Mouse (Mus musculus) MEL (cell line): ENCODE results near the gene Neurod2. TPM values are rescaled to one million over a fixed set of nuclear protein-coding genes. Genes with fewer than 3 reads are reported as not detected.

Experiments used
- DNase-seq: peaks from one replicate; pipeline ENCODE4 v3.0.0; 2011; ENCODE audit warnings: low read depth, low spot score
- H3K27ac ChIP-seq: 2 replicates; pipeline ENCODE4 v1.5.1; 2012; ENCODE audit warnings: low read depth, mild to moderate bottlenecking, control low read depth, low read length, moderate library complexity; ENCODE audit not compliant: control insufficient read depth
- H3K27me3 ChIP-seq, 2 experiments: fragments of 150-350 bp in 1 of 2; sonication (generic) in 1 of 2; 2 replicates each; pipeline ENCODE4 v1.6.1; 2012; ENCODE audit warnings: low read length in 2 of 2, mild to moderate bottlenecking in 2 of 2, improper control_type of control experiment in 1 of 2, moderate library complexity in 1 of 2; ENCODE audit not compliant: insufficient read depth in 2 of 2, control insufficient read depth in 1 of 2
- H3K36me3 ChIP-seq, 2 experiments: 2 replicates each; pipeline ENCODE4 v1.6.1; 2012 to 2014; ENCODE audit warnings: low read length in 2 of 2, improper control_type of control experiment in 1 of 2, inconsistent platforms in 1 of 2, mild to moderate bottlenecking in 1 of 2; ENCODE audit not compliant: insufficient read depth in 2 of 2, control insufficient read depth in 1 of 2
- H3K4me1 ChIP-seq, 2 experiments: fragments of 150-350 bp in 1 of 2; sonication (generic) in 1 of 2; 2 replicates each; pipeline ENCODE4 v1.6.1; 2012; ENCODE audit warnings: low read length in 2 of 2, improper control_type of control experiment in 1 of 2, mild to moderate bottlenecking in 1 of 2; ENCODE audit not compliant: insufficient read depth in 2 of 2, control insufficient read depth in 1 of 2
- H3K4me3 ChIP-seq, 2 experiments: fragments of 150-350 bp in 1 of 2; sonication (generic) in 1 of 2; 2 replicates each; pipeline ENCODE4 v1.5.1; 2012; ENCODE audit warnings: low read depth in 2 of 2, low read length in 2 of 2, mild to moderate bottlenecking in 2 of 2, moderate library complexity in 2 of 2, control low read depth in 1 of 2, improper control_type of control experiment in 1 of 2; ENCODE audit not compliant: control insufficient read depth in 1 of 2, insufficient read depth in 1 of 2
- H3K79me2 ChIP-seq: 2 replicates; pipeline ENCODE4 v1.6.1; 2012; ENCODE audit warnings: mild to moderate bottlenecking, low read length, moderate library complexity; ENCODE audit not compliant: control insufficient read depth, poor library complexity, insufficient read depth
- H3K9ac ChIP-seq: 2 replicates; pipeline ENCODE4 v1.6.1; 2012; ENCODE audit warnings: low read depth, mild to moderate bottlenecking, control low read depth, low read length, moderate library complexity; ENCODE audit not compliant: control insufficient read depth, poor library complexity, severe bottlenecking
- H3K9me3 ChIP-seq: fragments of 150-350 bp; sonication (generic); replicated peaks from 2 replicates; pipeline ENCODE4 v1.6.1; 2012; ENCODE audit warnings: mild to moderate bottlenecking, low read length, improper control_type of control experiment, moderate library complexity; ENCODE audit not compliant: insufficient read depth
- BHLHE40 ChIP-seq: IDR thresholded peaks from 2 replicates; pipeline ENCODE4 v1.6.1; 2012; ENCODE audit warnings: low read depth, mild to moderate bottlenecking, inconsistent platforms, low read length, improper control_type of control experiment, borderline replicate concordance
- CHD1 ChIP-seq: IDR thresholded peaks from 2 replicates; pipeline ENCODE4 v1.6.1; 2012; ENCODE audit warnings: low read depth, mild to moderate bottlenecking, inconsistent platforms, low read length, improper control_type of control experiment
- E2F4 ChIP-seq: IDR thresholded peaks from 2 replicates; pipeline ENCODE4 v1.6.1; 2011; ENCODE audit warnings: low read depth, low read length, improper control_type of control experiment, borderline replicate concordance
- ELF1 ChIP-seq: IDR thresholded peaks from 2 replicates; pipeline ENCODE4 v1.6.1; 2014; ENCODE audit warnings: low read depth, mild to moderate bottlenecking, inconsistent platforms, low read length, improper control_type of control experiment, moderate library complexity
- GABPA ChIP-seq: IDR thresholded peaks from 2 replicates; pipeline ENCODE4 v1.6.1; 2012; ENCODE audit warnings: low read depth, mild to moderate bottlenecking, inconsistent platforms, low read length, improper control_type of control experiment, moderate library complexity
- JUND ChIP-seq: IDR thresholded peaks from 2 replicates; pipeline ENCODE4 v1.6.1; 2011; ENCODE audit warnings: low read depth, mild to moderate bottlenecking, improper control_type of control experiment, low read length
- KAT2A ChIP-seq: conservative IDR thresholded peaks from 2 replicates; pipeline ENCODE4 v1.6.1; 2012; ENCODE audit warnings: low read depth, low read length, improper control_type of control experiment, inconsistent platforms
- MAFK ChIP-seq: IDR thresholded peaks from 2 replicates; pipeline ENCODE4 v1.6.1; 2011; ENCODE audit warnings: low read depth, mild to moderate bottlenecking, low read length, improper control_type of control experiment, borderline replicate concordance
- MEF2A ChIP-seq: IDR thresholded peaks from 2 replicates; pipeline ENCODE4 v1.6.1; 2014; ENCODE audit warnings: low read depth, mild to moderate bottlenecking, inconsistent platforms, low read length, improper control_type of control experiment; ENCODE audit not compliant: poor library complexity, insufficient replicate concordance, severe bottlenecking; ENCODE audit errors: extremely low read depth
- MYB ChIP-seq: IDR thresholded peaks from 2 replicates; pipeline ENCODE4 v1.6.1; 2011; ENCODE audit warnings: mild to moderate bottlenecking, low read depth, low read length, improper control_type of control experiment
- MYC ChIP-seq: IDR thresholded peaks from 2 replicates; pipeline ENCODE4 v1.6.1; 2011; ENCODE audit warnings: low read depth, mild to moderate bottlenecking, low read length, improper control_type of control experiment, moderate library complexity
- NELFE ChIP-seq: IDR thresholded peaks from 2 replicates; pipeline ENCODE4 v1.6.1; 2011; ENCODE audit warnings: low read depth, low read length, improper control_type of control experiment
- POLR2A ChIP-seq, 2 experiments: IDR thresholded peaks; 2 replicates each; pipeline ENCODE4 v1.6.1; 2011 to 2012; ENCODE audit warnings: low read length in 2 of 2, mild to moderate bottlenecking in 2 of 2, control low read depth in 1 of 2, improper control_type of control experiment in 1 of 2, low read depth in 1 of 2, moderate library complexity in 1 of 2; ENCODE audit not compliant: control insufficient read depth in 1 of 2, insufficient read depth in 1 of 2, poor library complexity in 1 of 2
- POLR2AphosphoS5 ChIP-seq: IDR thresholded peaks from 2 replicates; pipeline ENCODE4 v1.6.1; 2012; ENCODE audit warnings: low read depth, borderline replicate concordance, mild to moderate bottlenecking, inconsistent platforms, low read length, moderate library complexity, mixed read lengths
- SMC3 ChIP-seq: IDR thresholded peaks from 2 replicates; pipeline ENCODE4 v1.6.1; 2011; ENCODE audit warnings: low read depth, low read length, improper control_type of control experiment
- TBP ChIP-seq: IDR thresholded peaks from 2 replicates; pipeline ENCODE4 v1.8.0; 2011; ENCODE audit warnings: low read depth, low read length, improper control_type of control experiment
- USF2 ChIP-seq, 2 experiments: IDR thresholded peaks; 2 replicates each; pipeline ENCODE4 v1.6.1; 2011 to 2012; ENCODE audit warnings: improper control_type of control experiment in 2 of 2, low read length in 2 of 2, borderline replicate concordance in 1 of 2, inconsistent platforms in 1 of 2, low read depth in 1 of 2, mild to moderate bottlenecking in 1 of 2; ENCODE audit not compliant: insufficient read depth in 1 of 2
- ZKSCAN1 ChIP-seq: IDR thresholded peaks from 2 replicates; pipeline ENCODE4 v1.6.1; 2012; ENCODE audit warnings: low read depth, mild to moderate bottlenecking, inconsistent platforms, low read length, improper control_type of control experiment, moderate library complexity
- ZMIZ1 ChIP-seq: IDR thresholded peaks from 2 replicates; pipeline ENCODE4 v1.6.1; 2012; ENCODE audit warnings: low read depth, mild to moderate bottlenecking, inconsistent platforms, low read length, improper control_type of control experiment, moderate library complexity
- polyA plus RNA-seq, 2 experiments: library from polyadenylated mRNA; stranded (reverse) in 1 of 2; unstranded in 1 of 2; fragments of >175 nt in 1 of 2; fragments of >200 nt in 1 of 2; gene quantifications; 2 replicates each; pipeline versions ENCODE4 v1.2.1 to v1.2.4; 2012; ENCODE audit warnings: low replicate concordance in 2 of 2, low read depth in 1 of 2; ENCODE audit not compliant: insufficient read length in 2 of 2, insufficient read depth in 1 of 2, missing spikeins in 1 of 2
- total RNA-seq: library from RNA; depleted of rRNA; stranded (reverse); fragments of 300-350 nt; gene quantifications from 2 replicates; pipeline ENCODE4 v1.2.3, GENCODE M21; 2012

Gene Neurod2
- total and polyA plus RNA-seq, 3 experiments = not detected

- Histone ChIP-seq H3K79me2 (no peaks in the 10 kb centered on the region; the same call in 1 of the 2 replicates), H3K9ac (no peak overlapping the region), H3K4me3 (no peak overlapping the region), H3K9me3 (no peaks in the 10 kb centered on the region), H3K4me1 (peaks cover 0 to 11% of the 10 kb centered on the region in 2 experiments; a peak in 3 of 4 replicates), H3K36me3 (peaks cover 0 to 9% of the 10 kb centered on the region in 2 experiments; a peak in 2 of 4 replicates), H3K27me3 (peaks cover 2% of the 10 kb centered on the region in 2 experiments; a peak in 3 of 4 replicates), H3K27ac (no peak overlapping the region)
- DNase-seq = no peak
- TF ChIP-seq POLR2A (IDR thresholded peaks at IDR 0.05; ENCODE audit: control insufficient read depth in 1 of 2, insufficient read depth in 1 of 2, low read depth in 1 of 2, low read length in 2 of 2, poor library complexity in 1 of 2) = no peak
- no peak for TF ChIP-seq KAT2A
- TF ChIP-seq MEF2A = no peak
- TF ChIP-seq ZKSCAN1 = no peak
- TF ChIP-seq TBP = no peak
- TF ChIP-seq MYC = no peak
- no peak for TF ChIP-seq BHLHE40
- no peak for TF ChIP-seq SMC3
These were observed 31.7 kb downstream of the Neurod2 start for GRCm38 (mm10) chr11:98297778-98298177.

DNA sequence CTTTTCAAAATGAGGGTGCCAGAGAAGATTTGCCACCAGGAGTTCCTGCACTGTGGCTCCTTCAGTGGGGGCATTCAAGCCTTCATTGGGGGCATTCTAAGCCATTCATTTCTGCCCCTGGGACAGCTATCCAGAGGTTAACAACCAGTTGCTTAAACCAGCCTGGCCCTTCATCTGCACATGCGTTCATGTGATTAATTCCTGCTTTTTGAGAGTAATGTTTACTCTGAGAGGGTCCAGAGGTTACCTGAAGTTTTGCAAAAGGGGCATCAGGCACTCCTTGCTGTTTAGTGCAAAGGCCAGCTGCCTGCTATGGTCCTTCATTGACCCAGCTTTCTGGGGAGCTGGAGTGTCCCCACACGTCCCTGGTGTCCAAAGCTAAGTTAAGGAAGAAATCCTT is 32.5 kb downstream of the Neurod2 start:
- H3K4me3 ChIP-seq = no peak overlapping the region
- TF ChIP-seq ELF1 (no peak), CHD1 (no peak), MAFK (no peak), MEF2A (no peak), E2F4 (no peak), MYB (no peak), ZMIZ1 (no peak), KAT2A (no peak), NELFE (no peak), USF2 (IDR thresholded peaks at IDR 0.05; ENCODE audit: borderline replicate concordance in 1 of 2, insufficient read depth in 1 of 2, low read depth in 1 of 2, low read length in 2 of 2) (no peak), POLR2A (IDR thresholded peaks at IDR 0.05; ENCODE audit: control insufficient read depth in 1 of 2, insufficient read depth in 1 of 2, low read depth in 1 of 2, low read length in 2 of 2, poor library complexity in 1 of 2) (no peak), GABPA (no peak), JUND (no peak), POLR2AphosphoS5 (no peak)
- TF ChIP-seq, all 39 proteins: peak for 0
- DNase-seq = no peak
- Histone ChIP-seq H3K9ac (no peak overlapping the region), H3K79me2 (no peaks in the 10 kb centered on the region; the same call in 1 of the 2 replicates), H3K4me1 (peaks cover 0 to 11% of the 10 kb centered on the region in 2 experiments; a peak in 3 of 4 replicates), H3K9me3 (no peaks in the 10 kb centered on the region), H3K36me3 (peaks cover 0 to 9% of the 10 kb centered on the region in 2 experiments; a peak in 2 of 4 replicates), H3K27me3 (peaks cover 0 to 1% of the 10 kb centered on the region in 2 experiments; a peak in 3 of 4 replicates), H3K27ac (no peak overlapping the region)
